Mouse (Mus musculus) small intestine, adult 2 months (tissue): ENCODE results near the gene Nsg2. TPM values are rescaled to one million over a fixed set of nuclear protein-coding genes. Genes with fewer than 3 reads are reported as not detected.
A peak's percentile ranks its signal among the peaks of the same experiment; 100 is the strongest.

ENCODE experiments used
- H3K27ac ChIP-seq: fragments of 200-500 bp; 2 replicates; pipeline ENCODE4 v1.5.1; 2012; ENCODE audit warnings: low read depth, low read length, control low read depth, inconsistent platforms; ENCODE audit not compliant: insufficient read depth
- H3K27me3 ChIP-seq: fragments of 200-500 bp; 2 replicates; pipeline ENCODE4 v1.6.1; 2012; ENCODE audit warnings: mild to moderate bottlenecking, moderate library complexity, low read length, inconsistent platforms; ENCODE audit not compliant: control insufficient read depth, insufficient read depth
- H3K36me3 ChIP-seq: fragments of 200-500 bp; 2 replicates; pipeline ENCODE4 v1.6.1; 2012; ENCODE audit warnings: mild to moderate bottlenecking, low read length, control low read depth, inconsistent platforms; ENCODE audit not compliant: control insufficient read depth, insufficient read depth
- H3K4me1 ChIP-seq: fragments of 200-500 bp; 2 replicates; pipeline ENCODE4 v1.6.1; 2012; ENCODE audit warnings: low read length, inconsistent platforms, mixed read lengths; ENCODE audit not compliant: control insufficient read depth, insufficient read depth, insufficient read length
- H3K4me3 ChIP-seq: fragments of 200-500 bp; 2 replicates; pipeline ENCODE4 v1.5.1; 2012; ENCODE audit warnings: low read depth, mild to moderate bottlenecking, control low read depth, inconsistent platforms, low read length, moderate library complexity
- CTCF ChIP-seq: fragments of 200-500 bp; IDR thresholded peaks from 2 replicates; pipeline ENCODE4 v1.5.1; 2012; ENCODE audit warnings: low read depth, mild to moderate bottlenecking, control low read depth, inconsistent platforms, low read length, moderate library complexity, mixed read lengths; ENCODE audit not compliant: insufficient replicate concordance, insufficient read length; ENCODE audit errors: extremely low read depth
- POLR2A ChIP-seq: fragments of 200-500 bp; IDR thresholded peaks from 2 replicates; pipeline ENCODE4 v1.6.1; 2012; ENCODE audit warnings: low read depth, mild to moderate bottlenecking, control low read depth, inconsistent platforms, low read length, moderate library complexity
- WGBS: fragments of 180-500 bp; shearing (Covaris S2); methylation state at CpG from one replicate; pipeline ENCODE4 v1.1.7; 2018; 5-methylcytosine and 5-hydroxymethylcytosine counted together
- polyA plus RNA-seq: library from polyadenylated mRNA; depleted of rRNA; stranded (reverse); fragments of >200 nt; gene quantifications from 2 replicates; pipeline ENCODE4 v1.2.3, GENCODE M21; 2012; rRNA removed

Nsg2 gene
- polyA plus RNA-seq: 1.0 and 1.8 TPM in 2 replicates

DNA sequence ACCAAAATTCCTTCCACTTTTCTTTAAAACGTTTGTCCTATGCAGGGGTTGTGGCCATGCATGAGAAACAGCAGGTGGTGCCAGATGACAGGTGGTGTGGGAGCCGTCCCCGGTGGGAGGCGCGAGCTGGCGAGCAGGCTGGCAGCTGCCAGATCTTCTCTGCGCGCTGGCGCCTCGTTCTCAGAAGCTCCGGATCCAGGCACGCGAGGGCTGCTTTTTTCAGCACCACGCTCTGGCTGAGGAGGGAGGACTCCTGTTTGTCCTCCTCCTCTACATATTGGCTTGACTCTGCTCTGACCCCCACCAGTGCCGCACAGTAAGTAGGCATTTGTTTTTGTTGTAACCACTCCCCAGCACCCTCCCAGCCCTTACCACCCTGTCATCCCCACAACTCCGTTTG lies at the start of gene Nsg2:
Gene Nsg2, plus strand, starts transcription at position 183 of the 400 bp plus-strand sequence.
- no peak within 1 kb of the TSS for H3K27ac ChIP-seq
- no peaks in the 10 kb centered on the region for H3K4me1 ChIP-seq
- H3K4me3 ChIP-seq: peak within 1 kb of the TSS; percentile 42
- TF ChIP-seq CTCF (peak; percentile 50; the same call in 1 of the 2 replicates), POLR2A (no peak)
- WGBS: under 1% methylated on average over 16 of the region's 16 CpGs
- H3K36me3 ChIP-seq: no peaks in the 10 kb centered on the region
- peaks cover 10% of the 10 kb centered on the region; the same call in 1 of the 2 replicates for H3K27me3 ChIP-seq

DNA sequence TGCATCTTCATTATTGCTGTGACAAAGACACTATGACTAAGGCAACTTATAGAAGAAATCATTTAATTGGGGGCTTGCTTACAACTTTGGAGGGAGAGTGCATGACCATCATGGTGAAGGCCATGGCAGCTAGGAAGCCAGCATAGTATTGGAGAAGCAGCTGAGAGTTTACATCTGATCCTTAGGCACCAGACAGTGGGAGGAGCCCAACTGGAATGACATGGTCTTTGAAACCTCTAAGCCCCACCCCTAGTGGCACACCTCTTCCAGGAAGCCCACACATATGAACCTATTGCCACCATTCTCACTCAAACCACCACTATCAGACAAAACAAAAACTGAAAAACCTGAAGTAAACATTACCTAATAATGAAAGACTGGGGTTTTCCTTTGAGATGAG lies 40.2 kb upstream of the Nsg2 start:
- TF ChIP-seq POLR2A (no peak), CTCF (no peak)
- H3K27ac ChIP-seq: no peak overlapping the region
- no peaks in the 10 kb centered on the region for H3K36me3 ChIP-seq
- no peaks in the 10 kb centered on the region for H3K27me3 ChIP-seq
- H3K4me1 ChIP-seq: no peaks in the 10 kb centered on the region
- no peak overlapping the region for H3K4me3 ChIP-seq

GRCm38 (mm10) chr11:31963993-31964392 lies 36.3 kb upstream of the Nsg2 start:
- no peak overlapping the region for H3K4me3 ChIP-seq
- no peaks in the 10 kb centered on the region for H3K36me3 ChIP-seq
- H3K27ac ChIP-seq: no peak overlapping the region
- H3K27me3 ChIP-seq: no peaks in the 10 kb centered on the region
- no peak for TF ChIP-seq POLR2A
- no peak for TF ChIP-seq CTCF
- WGBS: 95% methylated on average over 1 of the region's 1 CpGs
- H3K4me1 ChIP-seq: no peaks in the 10 kb centered on the region; the same call in 1 of the 2 replicates

- peak within 1 kb of the TSS; percentile 26 for H3K4me3 ChIP-seq
- no peaks in the 10 kb centered on the region for H3K27me3 ChIP-seq
- TF ChIP-seq CTCF: no peak
- no peak for TF ChIP-seq POLR2A
- no peaks in the 10 kb centered on the region for H3K36me3 ChIP-seq
- H3K27ac ChIP-seq: no peak within 1 kb of the TSS
- no peaks in the 10 kb centered on the region; the same call in 1 of the 2 replicates for H3K4me1 ChIP-seq
- 48% methylated on average over 49 of the region's 49 CpGs for WGBS
Observed at GRCm38 (mm10) chr11:31965256-31966134, 34.8 kb upstream of the Nsg2 start, which contains the start of gene 4930524B15Rik. Gene 4930524B15Rik, plus strand, starts transcription at chr11:31965592.

- Histone ChIP-seq H3K36me3 (no peaks in the 10 kb centered on the region), H3K4me3 (no peak overlapping the region), H3K4me1 (no peaks in the 10 kb centered on the region), H3K27ac (no peak overlapping the region), H3K27me3 (no peaks in the 10 kb centered on the region)
- TF ChIP-seq POLR2A (no peak), CTCF (no peak)
- 69% methylated on average over 4 of the region's 4 CpGs for WGBS
Observed at GRCm38 (mm10) chr11:31974132-31974531, 26.1 kb upstream of the Nsg2 start.

GRCm38 (mm10) chr11:31974826-31975225 lies 25.4 kb upstream of the Nsg2 start:
- no peaks in the 10 kb centered on the region for H3K4me1 ChIP-seq
- H3K27ac ChIP-seq: no peak overlapping the region
- no peak overlapping the region for H3K4me3 ChIP-seq
- no peaks in the 10 kb centered on the region for H3K36me3 ChIP-seq
- TF ChIP-seq POLR2A: no peak
- no peak for TF ChIP-seq CTCF
- H3K27me3 ChIP-seq: no peaks in the 10 kb centered on the region
- 16% methylated on average over 8 of the region's 8 CpGs for WGBS

DNA sequence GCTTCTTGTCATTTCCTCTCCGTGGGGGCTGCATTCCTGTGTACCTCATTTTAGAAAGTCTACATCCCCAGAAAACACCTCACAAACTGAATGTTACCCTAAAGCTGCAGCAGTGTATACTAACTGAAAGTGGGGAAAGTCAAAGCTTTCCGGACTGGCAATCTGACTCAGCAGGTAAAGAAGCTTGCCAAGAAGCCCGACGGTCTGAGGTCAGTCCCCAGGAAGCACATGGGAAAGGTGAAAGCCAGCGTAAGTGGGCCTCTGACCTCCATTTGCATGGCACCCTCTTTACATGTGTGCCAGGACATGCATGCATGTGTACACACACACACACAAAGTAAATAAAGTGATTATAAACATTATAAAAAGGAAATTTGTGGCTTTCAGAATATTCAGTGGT lies 24.6 kb upstream of the Nsg2 start:
- Histone ChIP-seq H3K4me3 (no peak overlapping the region), H3K36me3 (no peaks in the 10 kb centered on the region), H3K27ac (no peak overlapping the region), H3K4me1 (no peaks in the 10 kb centered on the region), H3K27me3 (no peaks in the 10 kb centered on the region)
- TF ChIP-seq CTCF (no peak), POLR2A (no peak)
- WGBS: 77% methylated on average over 5 of the region's 5 CpGs
